Mouse (Mus musculus) thymus, postnatal 10 days (tissue): ENCODE data around the gene Cx3cl1.

Source experiments
- DNase-seq, 2 experiments: peaks; one replicate each; pipeline ENCODE4 v3.0.0; 2021; ENCODE audit warnings: low spot score in 2 of 2

Cx3cl1 gene

DNA sequence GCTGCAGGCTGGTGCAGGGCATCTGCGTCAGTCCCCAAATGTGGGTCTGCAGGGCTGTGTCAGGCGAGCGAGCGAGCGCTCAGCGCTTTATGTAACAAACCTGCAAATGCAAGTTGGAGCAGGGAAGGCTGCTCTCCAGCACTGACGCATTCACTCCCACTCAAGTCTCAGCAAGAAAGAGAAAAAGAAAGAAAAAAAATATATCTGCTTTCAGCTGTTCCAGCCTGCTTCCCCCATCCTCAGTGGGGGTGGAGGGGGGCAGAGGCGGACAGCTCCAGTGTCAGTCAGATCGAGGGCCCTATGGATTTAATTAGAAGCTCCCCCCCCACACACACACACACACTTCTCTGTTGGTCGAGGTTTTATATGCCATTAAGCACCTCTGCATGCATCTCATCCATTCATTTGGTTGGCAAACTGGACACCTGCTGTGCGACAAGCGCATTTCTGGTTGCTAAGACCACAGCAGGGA, 1.9 kb downstream of the Cx3cl1 start:
- DNase-seq: no peak

DNA sequence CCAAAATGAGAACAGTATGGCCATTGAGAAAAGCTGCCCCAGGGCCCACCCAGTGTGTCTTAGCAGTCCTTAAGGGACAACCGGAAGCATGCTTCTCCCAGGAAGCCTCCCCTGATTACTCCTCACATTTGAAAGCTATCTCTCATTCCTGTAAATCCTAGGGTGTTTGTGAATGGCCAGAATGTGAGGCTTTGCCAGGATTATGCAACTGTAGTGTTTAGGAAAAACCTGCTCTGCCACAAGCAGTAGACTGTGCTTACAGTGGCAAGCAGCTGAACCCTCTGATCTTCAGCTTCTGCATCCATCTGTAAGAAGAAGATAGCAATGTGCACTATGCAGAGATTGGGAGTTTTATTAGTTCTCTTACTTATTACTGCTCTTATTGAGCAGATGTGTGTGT, 2.8 kb downstream of the Cx3cl1 start:
- DNase-seq: no peak

DNA sequence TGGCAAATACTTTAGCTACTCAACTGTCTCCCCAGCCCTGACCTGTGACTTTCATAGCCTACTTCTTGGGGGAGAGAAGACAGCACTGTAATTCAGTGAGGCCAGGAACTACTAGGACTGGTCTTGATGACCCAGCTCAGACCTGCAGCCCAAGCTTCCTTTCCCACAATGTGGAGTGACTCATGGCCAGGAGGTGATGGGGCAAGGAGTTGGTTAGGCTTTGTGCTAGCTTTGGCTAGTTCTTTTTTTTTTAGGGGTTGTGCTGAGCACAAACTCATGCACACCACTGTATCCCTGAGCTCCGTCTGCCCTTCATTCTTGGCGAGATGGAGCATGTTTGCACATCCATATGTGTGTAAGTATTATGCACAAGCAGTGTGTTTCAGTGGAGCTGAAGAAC, 4.5 kb downstream of the Cx3cl1 start:
- DNase-seq: no peak

DNA sequence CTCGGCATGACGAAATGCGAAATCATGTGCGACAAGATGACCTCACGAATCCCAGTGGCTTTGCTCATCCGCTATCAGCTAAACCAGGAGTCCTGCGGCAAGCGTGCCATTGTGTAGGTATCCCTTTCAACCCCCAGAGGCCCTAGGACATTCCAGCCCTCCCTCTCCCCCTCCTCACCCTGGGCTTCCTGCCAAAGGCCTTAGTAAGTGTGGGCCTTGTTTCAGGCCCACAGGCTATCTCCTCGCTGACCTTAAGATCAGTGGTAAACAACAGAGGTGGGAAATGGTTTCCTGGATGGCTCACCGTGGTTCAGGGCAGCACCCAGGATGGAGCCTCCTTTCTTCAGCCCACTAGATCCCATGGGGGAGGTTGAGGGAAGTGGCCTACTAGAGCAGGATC, 6.2 kb downstream of the Cx3cl1 start:
- DNase-seq: no peak

DNA sequence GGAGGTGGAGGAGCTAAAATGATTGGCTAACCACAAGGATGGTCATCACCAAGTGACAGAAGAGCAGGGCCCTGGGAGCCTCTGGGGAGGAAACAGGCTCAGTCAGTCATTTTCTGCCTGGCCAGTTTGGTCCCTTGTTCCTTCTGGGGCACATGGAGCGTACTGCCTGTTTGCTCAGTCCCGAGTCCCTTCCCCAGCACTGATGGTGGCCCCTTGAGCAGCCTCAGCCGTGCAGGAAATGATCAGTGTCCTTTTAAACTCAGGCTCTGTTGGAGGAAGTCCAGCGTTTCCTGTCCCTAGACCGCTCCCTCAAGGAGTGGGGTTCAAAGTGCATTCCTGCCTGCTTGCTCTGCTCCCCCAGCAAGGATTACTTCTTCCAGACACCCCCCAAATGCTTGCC, 6.7 kb downstream of the Cx3cl1 start:
- no peak for DNase-seq

DNA sequence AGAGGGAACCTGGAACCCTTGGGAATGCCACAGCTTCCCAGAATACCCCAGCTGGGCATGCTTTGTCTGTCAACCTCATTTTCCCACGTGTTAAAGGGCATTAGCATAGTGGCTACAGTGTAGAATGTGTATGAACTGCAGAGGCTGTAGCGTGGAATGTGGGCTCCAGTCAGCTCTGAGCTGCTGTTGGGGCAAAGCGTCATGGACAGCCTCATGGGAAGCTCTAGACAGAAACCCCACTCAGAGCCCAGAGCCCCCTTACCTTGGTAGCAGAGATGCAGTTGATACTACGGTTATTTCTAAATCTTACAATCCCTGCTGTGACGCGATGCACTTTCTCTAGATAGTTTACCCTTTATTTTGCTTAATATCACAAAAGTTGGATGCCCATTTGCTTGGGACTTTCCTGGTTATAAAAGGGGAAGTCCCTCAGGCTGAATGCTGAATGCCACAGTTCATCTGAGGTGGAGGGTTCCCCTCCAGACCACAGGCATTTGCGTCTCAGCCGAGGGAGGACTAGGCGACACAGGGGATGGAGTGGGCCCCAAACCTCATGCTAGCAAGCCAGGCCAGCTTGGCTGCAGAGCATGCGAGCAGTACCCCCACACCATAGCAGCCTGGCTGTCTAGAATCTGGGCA, 7.2 kb downstream of the Cx3cl1 start:
- no peak for DNase-seq

DNA sequence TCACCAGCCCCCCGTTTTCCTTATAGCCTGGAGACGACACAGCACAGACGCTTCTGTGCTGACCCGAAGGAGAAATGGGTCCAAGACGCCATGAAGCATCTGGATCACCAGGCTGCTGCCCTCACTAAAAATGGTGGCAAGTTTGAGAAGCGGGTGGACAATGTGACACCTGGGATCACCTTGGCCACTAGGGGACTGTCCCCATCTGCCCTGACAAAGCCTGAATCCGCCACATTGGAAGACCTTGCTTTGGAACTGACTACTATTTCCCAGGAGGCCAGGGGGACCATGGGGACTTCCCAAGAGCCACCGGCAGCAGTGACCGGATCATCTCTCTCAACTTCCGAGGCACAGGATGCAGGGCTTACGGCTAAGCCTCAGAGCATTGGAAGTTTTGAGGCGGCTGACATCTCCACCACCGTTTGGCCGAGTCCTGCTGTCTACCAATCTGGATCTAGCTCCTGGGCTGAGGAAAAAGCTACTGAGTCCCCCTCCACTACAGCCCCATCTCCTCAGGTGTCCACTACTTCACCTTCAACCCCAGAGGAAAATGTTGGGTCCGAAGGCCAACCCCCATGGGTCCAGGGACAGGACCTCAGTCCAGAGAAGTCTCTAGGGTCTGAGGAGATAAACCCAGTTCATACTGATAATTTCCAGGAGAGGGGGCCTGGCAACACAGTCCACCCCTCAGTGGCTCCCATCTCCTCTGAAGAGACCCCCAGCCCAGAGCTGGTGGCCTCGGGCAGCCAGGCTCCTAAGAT, 7.9 kb downstream of the Cx3cl1 start:
- DNase-seq: no peak

DNA sequence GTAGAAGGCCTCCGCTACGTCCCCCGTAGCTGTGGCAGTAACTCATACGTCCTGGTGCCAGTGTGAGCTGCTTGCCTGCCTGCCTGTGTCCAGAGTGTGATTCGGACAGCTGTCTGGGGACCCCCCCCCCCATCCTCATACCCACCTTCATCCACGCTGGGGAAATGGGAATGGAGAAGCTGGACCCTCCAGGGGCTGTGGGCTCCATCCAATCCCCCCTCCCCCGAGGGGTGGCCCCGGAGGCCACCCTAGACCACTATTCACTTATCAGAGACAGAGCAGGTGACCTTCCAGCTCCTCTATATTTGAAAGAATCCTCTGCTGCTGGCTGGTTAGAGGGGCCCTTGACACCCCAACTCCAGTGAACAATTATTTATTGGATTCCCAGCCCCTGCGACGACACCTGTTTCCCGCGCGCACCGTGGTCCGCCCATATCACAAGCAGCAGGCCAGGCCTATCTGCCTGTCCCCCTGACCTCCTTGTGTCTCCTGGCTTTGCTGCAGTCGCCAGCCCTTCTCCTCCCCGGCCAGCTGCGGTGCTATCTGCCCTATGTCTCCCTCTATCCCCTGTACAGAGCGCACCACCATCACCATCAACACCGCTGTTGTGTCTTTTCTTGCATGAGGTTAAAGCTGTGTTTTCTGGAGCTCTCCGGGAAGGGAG, 8.8 kb downstream of the Cx3cl1 start:
- no peak for DNase-seq

DNA sequence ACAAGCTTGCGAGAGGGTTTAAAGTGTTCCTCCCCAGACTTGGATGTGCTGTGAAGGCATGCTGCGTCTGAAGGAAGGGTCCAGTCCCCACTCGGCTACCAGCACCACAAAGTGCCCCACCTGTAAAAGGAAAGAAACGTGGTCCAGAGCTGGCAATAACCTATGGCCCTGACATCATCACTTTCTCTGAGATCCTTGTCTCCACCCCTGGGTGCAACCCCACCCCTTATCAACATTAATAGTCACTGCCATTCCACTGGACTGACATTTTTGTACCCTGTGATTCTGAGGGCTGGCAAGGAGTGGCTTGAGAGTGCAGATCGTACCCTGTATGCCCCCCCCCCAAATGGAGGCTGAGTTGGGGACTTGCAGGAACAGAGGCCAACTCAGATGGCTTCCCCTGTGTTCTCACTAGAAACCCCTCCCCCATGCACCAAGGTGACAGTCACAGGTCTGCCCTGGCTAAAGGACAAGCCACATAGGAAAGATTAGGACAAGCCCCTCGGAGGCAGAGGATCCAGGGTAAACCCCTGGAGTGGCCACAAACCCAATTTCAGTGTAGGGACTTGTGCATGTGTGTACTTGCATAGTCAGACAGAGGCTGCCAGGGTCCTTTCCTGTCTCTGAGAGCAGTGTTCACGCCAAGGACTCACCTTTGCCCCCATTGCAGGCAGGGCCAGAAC, 9.5 kb downstream of the Cx3cl1 start:
- DNase-seq: no peak

DNA sequence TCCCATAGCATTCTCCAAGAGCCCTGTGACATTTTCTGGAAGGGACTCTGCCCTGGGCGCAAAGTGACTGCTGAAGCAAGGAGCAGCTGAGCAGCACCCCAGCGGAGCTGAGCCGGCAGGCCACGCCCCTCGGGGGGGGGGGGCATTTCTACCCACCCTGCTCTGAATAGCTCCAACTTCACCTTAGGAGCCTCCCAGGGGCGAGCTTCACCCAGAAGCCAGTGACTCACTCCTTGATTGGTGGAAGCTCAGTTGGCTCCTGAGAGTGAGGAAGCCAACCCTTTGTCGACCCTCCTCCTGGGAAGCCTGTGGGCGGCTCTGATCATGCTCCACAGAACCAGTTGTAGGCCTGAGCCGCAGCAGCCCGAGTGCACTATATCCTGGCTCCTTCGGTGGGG, 10.0 kb downstream of the Cx3cl1 start:
- DNase-seq: no peak

DNA sequence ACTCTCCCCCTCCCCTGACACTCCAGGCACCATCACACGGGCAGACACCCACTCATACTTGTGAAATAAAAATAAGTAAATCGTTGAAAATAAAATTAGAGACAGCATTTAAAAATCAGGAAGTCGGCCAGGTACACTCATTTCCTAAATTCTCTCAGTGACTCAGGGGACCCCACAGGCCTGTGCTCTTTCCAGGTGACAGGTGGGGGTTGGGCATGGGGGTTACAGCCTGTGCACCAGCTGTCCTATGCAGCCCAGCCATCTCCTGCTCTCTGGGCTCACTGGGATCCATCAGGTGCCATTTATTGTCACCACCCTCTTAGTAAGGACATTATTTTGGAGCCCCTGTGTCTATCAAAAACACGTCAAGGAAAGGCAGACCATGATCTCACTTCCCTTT, 12.1 kb downstream of the Cx3cl1 start:
- DNase-seq: no peak

DNA sequence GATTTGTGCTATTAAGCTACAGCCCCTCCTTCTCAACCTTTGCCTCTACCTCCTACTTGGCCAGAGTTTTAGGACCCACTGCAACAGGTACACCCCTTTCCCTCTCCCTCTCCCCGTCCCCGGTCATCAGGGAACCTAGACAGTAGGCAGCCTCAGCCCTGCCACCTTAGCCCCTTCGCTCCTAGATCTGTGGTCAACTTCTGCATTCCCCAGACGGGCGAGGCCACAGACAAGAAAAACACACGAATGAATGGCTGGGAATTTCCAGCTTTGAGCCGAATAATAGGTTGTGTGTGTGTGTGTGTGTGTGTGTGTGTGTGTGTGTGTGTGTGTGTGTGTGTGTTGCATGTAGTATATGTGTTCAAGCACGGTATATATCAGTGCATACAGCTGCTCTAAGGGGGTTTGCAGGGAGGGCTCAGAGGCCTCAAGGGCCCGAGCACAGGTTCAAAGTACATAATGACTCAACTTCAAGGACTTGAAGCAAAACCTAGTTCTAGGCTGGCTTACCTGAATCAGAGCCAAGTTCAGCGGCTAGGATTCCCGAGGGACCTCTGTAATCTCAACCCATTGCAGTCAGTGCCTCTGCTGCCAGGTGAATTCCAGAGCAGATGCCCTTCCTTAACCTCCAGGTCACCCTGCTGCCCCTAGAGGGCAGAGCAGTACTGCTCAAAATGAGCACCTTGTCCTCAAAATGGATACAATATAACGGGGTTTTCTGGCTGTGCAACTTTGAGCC, 13.6 kb downstream of the Cx3cl1 start:
- peak in 1 of 2 experiments; percentile 26 for DNase-seq

DNA sequence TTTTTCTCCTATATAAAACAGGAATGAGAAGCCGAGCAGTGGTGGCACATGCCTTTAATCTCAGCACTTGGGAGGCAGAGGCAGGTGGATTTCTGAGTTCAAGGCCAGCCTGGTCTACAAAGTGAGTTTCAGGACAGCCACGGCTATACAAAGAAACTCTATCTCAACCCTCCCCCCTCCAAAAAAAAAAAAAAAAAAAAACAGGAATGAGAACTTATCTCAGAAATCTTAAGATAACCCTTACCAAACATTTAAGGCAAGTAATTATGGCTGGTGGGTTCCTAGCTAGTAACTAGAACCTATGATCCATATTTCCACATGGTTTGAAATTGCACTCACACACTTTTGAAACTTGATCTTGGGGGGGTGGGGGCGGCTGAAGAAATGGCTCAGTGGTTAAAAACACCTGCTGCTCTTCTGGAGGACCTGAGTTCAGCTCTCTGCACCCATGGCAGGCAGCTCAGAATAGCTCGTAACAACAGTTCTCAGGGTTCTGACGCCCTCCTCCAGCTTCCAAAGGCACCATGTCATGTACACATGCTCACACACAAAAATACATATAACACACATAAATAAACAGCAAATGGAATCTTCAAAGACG, 14.3 kb downstream of the Cx3cl1 start:
- no peak for DNase-seq

DNA sequence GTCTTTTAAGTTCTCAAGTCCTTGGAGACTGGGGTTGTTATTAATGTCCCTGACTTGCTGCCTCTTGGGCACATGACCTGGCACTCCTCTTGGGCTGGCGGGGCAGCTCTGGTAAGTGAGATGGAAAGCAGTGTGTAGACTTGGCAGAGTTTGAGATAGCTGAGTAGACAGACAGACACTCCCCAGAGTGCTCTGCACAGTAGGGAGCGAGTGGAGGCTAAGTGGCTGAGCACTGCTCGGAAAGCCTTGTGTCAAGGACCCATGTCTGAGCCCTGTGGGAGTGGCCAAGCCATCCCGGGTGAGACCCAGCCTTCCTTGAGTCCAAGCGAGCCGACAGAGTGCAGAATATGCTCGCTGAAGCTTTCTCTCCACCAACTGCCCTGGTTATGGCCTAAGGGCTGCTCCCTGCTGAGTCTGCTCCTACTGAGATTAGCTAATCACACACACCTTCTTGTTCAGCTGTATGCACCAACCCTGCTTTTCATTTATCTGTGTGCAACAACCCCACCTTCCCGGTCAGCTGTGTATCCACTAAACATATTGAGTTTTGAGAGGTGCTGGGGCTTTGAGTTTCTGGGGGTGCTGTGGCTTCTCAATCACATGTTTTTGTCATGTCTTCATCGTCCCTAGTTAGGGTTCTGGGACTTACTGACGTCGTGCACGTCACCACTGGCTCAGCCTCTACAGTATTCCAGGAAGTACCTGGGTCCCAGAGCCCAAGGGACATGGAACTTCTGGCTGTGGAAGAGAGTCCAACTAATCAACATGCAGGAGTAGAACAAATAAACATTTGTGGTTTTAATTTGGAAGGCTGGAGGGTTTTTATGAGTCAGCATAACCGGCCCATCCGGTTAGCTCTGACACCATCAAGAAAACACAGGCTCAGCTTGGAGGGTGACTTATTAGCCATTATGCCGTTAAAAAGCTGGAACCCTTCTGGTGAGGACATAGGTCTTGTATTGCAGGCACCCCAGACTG, 16.0 kb downstream of the Cx3cl1 start:
- no peak for DNase-seq

DNA sequence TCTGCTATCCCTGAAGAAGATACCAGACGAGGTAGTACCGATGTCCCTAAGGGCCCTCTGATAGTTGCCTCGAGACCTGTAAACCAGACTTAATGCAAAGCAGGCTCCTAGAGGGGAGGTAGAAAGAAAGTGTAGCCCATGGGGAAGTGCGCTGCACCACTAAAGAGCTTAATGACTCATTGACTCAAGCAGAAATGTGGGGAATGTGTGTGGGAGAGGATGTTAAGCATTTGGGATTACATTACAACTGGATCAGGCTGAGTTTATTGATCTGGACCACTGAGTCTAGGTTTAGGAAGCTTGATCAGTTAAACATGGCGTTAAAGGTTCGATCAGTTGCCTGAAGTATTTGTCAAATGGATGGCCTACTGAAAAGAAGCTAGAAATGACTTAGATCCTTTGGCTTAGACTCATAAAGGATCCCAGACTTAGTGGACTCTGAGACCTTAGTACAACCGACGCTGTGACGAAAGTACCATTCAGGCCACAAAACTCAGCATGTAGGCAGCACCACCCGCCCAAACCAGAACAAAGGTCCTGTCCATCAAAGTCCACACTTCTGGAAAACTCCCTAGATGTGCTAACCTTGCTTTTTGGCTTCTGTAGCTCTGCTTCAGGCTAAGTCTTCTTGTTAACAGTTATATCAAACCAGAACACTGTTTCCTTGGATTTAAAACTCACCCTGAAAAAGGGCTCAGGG, 17.6 kb downstream of the Cx3cl1 start:
- no peak for DNase-seq

DNA sequence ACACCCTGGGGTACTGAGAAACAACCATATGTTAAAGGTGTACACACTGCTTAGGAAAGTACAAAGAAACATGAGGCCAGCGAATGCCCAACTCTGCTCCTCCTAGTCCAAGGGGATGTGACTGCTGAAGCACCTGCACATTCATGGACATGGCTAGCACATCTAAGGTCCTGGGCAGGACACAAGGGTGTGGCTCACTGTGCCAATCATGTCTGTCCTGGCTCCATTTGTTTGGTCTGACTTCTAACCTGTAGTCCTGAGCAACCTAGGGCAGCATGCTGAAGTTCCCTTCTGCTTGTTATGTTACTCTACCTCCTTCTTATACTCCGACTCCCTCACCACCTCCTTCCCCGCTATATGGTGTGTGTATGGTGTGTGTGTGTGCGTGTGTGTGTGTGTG, 22.6 kb downstream of the Cx3cl1 start:
- DNase-seq: no peak

DNA sequence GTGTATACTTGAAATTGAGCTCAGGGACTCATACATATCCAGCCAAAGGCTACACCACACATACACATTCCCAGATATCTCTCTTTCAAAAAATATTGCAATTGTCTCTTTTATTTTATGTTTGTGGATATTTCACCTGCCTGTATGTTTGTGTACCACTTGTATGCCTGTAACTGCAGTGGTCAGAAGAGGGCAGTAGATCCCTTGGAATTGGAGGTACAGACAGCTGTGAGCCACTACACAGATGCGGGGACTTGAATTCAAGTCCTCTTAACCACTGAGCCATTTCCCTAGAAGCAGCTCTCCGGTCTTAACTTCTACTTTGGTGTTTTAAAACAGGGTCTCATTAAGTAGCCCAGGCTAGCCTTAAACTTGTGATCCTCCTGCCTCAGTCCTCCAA, 23.0 kb downstream of the Cx3cl1 start:
- no peak for DNase-seq

DNA sequence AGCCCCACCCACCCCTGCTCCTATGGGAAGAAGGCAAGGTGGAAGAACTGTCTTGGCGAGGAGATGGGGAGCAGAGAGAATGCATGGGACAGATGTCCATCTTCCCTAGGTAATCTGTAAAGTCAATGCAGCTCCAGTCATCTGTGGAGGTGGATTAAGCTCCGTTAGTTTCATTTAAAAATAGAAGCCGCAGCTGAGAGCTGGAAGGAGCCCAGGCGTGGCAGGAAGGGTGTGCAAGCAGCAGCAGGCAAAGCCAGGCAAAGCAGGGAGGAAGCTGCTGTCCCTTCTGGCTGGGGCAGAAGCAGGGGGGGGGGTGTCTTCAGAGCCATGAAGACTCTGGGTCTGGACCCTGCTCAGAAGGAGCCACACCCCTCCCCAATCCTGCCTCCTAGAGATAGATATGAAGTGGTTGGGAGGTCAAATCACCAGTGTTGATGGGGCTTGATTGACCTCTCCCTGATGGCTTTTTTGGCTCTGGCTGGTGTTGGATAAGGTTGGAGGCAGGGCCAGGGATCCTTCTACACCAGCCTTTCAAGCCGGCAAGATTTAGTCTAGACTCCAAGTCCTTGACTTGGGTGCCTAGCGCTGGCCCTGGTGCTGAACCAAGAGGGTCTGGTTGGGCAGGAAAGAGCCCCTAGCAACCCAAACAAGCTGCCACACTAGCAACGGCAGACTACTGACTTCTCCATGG, 28.6 kb downstream of the Cx3cl1 start:
- no peak for DNase-seq
